Mouse (Mus musculus) common myeloid progenitor, adult 5-6 weeks (primary cell): ENCODE data around the gene Serpinb1c. TPM values are rescaled to one million over a fixed set of nuclear protein-coding genes. Genes with fewer than 3 reads are reported as not detected.
"Not testable (repeated sequence)": the region's sequence is repeated elsewhere in the genome, so short reads cannot be mapped to it uniquely, and the experiment has no call there.

Experiments
- ATAC-seq: replicated peaks from 2 replicates; pipeline ENCODE4 v1.8.0; 2016; ENCODE audit warnings: low read depth, mild to moderate bottlenecking, moderate TSS enrichment, inconsistent platforms; ENCODE audit not compliant: poor library complexity, severe bottlenecking
- total RNA-seq: library from RNA; stranded (forward); fragments of 200-1000, 187-1606 nt; gene quantifications from 2 replicates; pipeline ENCODE4 v1.2.3, GENCODE M21; 2017

The Serpinb1c gene
- total RNA-seq, 1 experiment from 2014 or later, result not detected

DNA sequence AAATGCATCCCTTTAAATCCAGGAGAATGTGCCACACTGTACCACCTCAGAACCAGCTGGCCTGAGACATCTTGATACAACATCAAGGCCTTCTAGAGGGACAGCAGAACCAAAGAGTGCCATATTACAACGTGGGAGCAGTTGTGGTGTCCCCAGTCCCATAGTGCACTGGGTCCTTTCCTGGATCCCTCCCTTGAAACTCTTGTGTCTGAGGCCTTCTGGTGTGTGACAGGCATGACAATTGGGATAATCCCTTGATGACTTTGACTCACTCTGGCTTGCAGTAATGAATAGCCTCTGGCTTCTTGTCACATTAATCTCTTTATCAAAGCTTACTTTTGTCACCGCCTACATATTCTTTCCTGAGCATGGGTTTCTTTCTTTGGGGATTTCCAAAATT is 31.0 kb downstream of the Serpinb1c start:
- no peak for ATAC-seq

DNA sequence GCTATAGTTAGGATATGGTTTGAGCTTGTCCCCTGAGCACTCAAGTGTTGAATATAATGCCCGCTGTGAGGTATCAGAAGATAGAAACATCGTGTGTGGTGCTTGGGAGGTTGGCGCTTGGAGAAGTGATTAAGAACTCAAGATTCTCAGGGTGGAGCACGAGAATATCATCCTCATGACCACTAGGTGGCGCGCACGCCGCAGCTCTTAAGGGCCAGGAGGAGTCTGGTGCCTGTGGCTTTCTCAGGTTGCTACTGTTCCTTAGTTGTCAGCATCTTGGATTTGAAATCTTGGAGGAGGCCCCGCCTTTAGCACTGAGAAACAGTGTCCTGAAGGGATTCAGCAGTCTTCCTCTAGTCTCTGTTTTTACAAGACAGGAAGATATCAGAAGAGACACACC is 31.5 kb downstream of the Serpinb1c start:
- peak; percentile 80 for ATAC-seq

DNA sequence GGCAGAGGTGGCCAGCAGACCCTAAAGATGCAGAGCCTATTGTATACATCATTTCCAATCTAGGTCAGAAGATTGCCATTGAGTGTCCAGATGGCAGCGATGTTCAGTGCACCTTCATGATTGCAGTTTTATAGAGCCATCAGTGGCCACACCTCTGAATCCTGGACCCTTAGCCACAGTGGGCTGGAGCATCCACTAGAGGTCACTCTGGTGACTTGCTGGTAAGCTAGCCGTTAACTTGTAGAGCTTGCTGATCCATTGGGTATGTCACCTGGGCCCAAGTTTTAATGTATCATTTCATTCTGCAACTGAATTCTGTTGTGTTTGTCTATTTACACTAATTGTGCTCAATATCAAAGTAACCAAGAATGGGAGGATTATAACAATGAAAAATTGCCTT is 32.4 kb downstream of the Serpinb1c start:
- peak; percentile 45; the same call in 1 of the 2 replicates for ATAC-seq

DNA sequence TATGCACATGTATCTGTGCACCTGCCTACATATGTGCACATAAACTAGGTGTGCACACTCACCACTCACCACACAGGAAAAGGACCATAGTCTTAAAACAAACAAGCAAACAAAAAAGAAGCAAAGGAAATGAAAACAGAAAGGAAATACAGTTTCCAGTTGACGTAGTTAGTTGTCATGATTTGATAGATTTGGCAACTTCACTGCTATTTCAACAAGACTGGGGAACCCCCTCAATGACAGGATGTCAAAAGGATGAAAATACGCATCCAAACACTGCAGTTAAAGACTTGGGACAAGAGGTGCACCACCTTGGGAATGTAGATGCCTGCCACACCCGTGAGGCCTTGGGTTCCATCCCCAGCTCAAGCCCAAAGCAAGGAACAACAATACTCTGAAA is 33.5 kb downstream of the Serpinb1c start:
- not testable (repeated sequence) for ATAC-seq

DNA sequence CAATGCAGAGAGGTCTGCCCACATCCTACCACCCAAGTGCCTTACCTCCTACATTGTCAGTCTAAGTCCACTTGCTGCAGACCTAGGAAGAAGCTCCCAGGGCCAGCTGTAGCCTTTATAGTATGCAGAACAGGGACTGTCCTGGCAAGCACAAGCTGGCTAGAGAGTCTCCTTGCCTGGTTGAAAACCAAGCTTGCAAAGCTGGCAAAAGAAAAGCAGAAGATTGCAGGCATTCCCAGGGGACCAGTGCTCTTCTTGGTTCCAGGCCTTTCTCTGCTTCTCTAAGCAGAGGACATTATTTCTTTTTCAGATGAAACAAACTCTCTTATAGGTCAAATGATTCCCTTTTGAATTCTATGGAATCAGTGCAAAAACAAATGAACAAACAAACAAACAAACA is 34.6 kb downstream of the Serpinb1c start:
- no peak for ATAC-seq

DNA sequence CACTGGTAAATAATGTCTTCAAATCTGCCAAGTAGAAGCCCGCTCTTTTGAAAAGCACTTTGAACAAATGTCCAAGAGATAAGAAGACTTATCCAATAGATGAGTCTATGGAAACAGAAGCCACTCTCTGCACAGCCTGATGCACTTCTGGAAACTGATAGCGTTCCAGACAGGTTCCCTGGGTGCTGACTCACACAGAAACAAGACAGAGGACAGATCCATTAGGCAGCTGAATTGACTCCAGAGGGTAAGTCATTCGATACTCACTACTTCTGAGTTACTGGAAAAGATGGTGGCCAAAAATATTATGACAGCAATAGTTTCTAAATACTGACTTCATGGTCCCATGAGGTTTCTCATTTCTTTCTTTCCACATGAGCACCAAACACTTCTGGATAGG is 37.2 kb downstream of the Serpinb1c start:
- ATAC-seq, result no peak

DNA sequence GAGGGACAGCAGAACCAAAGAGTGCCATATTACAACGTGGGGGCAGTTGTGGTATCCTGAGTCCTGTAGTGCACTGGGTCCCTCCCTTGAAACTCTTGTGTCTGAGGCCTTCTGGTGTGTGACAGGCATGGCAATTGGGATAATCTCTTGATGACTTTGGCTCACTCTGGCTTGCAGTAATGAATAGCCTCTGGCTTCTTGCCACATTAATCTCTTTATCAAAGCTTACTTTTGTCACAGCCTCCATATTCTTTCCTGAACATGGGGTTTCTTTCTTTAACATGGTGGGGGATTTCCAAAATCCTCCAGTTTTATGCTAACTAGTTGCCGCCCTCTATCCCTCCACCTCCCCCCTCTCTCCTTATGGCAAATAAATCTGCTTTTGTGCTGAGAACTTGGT is 44.9 kb downstream of the Serpinb1c start:
- ATAC-seq, result no peak

DNA sequence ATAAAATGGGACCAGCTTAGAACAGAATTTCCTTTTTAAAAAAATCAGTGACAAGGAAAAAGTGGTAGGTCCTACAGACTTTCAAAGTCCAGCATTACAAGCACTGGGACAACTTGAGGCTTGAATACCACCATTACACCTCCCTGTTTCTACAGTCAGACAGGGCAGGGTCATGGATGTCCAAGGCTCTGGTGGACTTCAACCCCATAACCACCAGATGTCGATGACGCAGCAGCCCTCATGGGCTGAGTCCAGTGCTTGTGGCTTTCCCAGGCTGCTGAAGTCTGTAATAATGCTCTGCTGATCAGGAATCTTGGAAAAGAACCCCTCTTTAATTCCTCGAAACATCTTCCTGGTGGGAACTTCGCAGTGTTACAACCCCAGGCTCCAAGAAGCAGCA is 45.5 kb downstream of the Serpinb1c start:
- no peak for ATAC-seq

DNA sequence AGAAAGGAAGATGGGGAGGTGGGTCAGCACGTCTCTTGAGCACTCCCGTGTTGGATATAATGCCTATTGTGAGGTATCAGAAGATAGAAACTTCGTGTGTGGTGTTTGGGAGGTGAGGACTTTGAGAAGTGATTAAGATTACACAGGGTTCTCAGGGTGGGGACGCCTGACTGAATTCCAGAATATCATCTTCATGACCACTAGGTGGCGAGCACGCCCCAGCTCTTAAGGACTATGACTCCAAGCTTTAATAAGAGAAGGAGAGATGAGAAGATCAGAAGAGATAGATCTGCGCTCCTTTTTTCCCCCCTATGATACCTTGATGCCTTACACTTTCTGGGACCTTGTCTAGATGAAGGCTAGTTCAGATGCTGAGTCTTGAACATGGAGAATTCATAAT is 46.0 kb downstream of the Serpinb1c start:
- peak; percentile 53 for ATAC-seq

DNA sequence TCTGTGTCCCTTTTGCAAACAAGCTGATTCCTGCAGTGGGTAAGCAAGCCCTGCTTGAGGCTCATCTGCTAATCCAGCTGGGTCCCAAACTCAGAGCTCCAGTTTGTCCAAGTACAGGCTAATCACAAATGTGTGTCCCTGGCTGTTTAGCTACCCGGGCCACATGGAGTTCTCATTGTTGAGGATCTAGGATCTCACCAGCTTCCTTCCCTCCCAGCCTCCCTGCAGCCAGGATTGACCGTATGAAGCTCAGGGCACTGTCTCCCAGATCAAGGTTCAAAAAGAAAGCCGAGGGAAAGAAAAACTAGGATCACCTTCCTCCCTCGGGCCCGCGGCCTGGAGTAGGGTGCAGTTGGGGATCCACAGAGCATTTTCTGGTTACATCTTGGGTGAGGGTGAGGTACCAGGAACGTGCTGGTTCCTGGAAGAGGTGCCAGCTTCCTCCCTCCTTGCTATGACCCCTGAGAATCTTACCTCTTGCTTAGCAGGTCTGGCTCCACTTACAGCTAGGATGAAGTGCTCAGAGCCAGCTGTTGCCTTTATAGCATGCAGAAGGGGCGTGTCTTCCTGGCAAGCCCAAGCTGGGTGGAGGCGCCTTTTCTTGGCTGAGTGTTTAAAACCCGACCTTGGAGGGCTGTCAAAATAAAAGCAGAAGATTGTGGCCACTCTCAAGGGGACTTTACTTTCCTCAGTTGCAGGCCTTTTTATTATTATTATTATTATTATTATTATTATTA is 47.2 kb downstream of the Serpinb1c start, which contains the start of gene Serpinb1a:
Gene Serpinb1a, minus strand, starts transcription at position 518 of the 737 bp plus-strand sequence.
- ATAC-seq, result peak; percentile 81

DNA sequence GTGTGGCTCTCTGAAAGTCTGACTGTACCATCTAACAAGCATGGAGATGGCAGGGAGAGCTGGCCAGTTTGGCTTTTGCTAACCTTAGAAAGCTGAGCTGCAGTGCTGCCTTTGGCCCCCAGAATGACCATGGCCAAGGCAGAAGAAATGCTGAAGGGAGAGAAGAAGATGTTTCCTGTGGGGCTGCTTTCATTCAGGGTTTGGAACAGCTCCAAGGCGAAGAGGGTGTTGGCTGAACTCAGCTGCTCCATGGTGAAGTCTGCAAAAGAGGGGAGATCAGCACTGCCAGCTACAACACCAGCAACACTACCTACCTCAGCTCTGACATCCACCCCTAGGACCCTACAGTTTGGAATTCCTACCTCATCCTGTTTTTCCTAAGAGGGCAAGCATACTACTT is 47.9 kb downstream of the Serpinb1c start:
- ATAC-seq, result 0 out of 2 replicates have a peak, but pooled peaks have one; percentile 20

DNA sequence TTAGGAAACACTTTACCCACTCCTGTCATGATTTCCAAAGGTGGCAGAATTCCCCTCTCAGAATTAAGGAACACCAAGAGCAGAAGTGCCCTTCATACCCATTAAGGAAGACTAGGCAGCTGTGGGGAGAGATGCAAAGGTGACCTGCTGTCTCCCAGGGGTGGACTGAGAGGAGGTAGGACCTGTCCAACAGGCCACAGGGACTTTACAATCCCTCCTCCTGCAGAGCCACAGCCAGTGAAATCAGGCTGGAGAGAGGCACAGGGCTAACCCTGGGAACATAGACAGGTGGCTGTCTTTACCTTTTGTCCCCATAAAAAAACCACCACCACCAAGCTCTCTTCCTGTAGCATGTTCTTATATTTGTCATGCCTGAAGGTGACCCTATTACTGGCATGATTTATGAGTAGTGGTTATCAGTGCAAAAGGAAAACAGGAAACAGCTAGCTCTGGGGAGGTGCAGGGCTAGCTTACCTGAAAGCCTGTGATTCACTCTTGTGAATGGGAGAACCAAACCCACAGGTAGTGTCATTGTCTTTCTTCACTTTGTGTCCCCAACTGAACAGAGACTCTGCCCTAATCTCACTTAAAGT is 48.4 kb downstream of the Serpinb1c start:
- no peak for ATAC-seq

DNA sequence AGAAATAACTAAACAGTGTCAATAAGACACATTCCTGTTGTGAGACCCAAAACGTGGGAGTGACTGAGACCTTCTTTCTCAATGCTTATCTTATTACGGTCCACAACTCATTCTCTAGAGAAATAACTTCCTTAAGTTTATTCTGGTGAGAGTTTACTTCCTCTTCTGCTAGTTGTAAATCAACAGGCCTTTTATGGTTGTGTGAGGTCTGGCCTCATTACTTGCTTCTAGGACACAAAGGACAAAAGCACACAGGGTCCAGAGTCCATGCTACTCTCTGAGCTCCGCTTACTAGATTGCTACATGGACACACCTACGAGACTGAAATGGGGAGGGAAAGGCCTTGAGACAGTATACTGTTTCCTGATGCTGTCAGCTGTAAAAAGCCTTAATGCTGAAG is 48.9 kb downstream of the Serpinb1c start:
- ATAC-seq, result peak; percentile 62

DNA sequence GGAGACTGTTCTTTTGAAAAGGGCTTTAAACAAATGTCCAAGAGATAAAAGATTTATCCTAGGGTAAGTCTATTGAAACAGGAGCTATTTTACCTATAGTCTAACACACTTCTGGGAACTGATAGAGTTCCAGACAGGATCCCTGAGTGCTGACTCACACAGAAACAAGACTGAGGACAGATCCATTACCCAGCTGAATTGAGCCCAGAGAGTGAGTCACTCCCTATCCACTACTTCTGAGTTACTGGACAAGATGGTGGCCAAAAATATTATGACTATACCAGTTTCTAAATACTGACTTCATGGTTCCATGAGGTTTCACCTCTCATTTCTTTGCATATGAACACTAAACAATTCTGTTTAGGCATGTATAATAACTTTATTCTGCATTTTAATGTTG is 51.8 kb downstream of the Serpinb1c start:
- no peak for ATAC-seq

DNA sequence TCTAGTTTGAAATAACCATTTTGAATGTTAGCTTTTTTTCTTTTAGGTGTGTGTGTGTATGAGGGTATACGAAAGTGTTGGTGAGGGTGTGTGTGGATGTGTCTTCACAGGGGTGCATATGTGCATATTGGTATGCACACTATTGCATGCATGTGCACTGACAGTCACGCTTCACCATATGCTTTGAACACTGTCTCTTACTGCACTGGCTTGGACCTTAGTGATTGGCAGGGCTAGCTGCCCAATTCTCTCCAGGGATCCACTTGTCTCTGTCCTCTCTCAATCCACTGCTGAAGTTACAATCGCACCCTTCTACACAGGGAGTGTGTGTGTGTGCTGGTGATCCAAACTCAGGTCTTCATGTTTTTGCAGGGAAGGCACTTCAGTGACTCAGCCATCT is 56.7 kb downstream of the Serpinb1c start:
- ATAC-seq, result no peak

DNA sequence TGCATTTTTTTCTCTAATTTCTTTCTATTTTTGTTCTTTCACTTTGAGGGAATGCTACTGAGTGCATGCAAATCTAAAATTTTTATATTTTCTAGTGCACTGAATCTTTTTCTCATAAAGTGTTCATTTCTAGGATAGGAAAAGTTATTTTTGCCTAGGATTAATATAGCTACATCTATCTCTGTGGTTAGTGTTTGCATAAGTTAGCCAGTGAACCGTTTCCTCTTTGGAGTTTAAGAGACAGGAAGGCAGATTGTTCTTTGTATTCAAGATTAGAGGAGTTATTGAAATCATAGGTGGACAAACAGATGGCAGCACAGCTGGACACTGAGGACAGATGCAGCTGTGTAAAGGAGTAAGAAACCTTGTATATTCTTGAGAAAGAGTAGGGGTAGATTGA is 58.7 kb downstream of the Serpinb1c start:
- ATAC-seq, result peak; percentile 59

DNA sequence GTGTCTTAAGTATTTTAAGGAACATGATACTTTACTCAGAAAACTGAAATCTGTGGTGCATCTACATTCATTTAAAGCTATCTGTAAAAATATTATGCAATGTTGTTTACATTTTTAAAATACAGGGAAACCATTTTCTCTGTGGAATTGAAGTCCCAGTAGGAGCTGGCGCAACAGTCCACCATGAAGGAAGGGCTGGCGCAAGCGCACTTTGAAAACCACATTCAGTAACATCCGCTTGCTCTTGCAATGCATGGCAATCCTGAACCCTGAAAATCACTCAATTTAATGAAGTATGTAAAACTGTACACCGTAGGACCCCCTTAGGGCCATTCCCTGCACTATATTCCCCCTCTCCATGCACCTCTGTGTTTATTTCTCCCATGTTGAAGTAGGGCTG is 63.5 kb downstream of the Serpinb1c start:
- ATAC-seq, result peak; percentile 26; the same call in 1 of the 2 replicates

DNA sequence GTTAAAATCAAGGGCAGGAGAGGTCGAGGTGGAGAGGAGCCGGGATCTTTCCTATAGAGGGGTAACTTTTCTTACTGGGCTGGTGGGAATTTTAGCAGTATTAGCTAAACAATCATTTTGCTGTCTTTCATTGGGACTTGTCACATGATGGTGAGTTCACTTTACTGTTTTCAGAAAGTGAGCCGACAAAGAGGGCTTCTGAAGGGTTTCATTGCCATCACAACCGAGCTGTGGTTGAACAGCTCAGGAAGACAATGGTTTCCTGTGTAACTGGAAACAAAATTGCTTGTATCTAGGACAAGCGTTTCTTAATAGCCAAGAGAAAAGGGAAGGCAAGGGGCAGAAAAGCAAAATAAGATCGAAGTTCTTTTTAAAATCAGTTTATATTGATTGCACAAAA is 64.8 kb downstream of the Serpinb1c start:
- ATAC-seq, result peak; percentile 57

DNA sequence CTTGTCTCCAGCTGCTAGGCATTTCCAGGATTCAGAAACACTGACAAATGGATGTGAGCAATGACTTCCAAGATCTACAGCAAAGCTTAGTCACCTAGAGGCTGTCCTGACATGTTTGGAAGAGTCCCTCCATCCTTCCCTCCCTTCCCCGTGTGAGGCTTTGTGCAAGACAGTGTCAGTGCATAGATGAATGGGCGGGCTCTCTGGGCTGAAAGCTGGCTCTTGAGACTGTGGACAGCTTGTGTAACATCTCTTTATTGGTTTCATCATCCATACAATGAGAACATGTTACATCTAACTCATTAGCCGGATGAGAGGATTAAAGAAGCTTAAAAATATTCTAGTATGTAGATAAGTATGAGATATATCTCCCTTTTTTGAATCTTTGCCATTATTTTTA is 65.2 kb downstream of the Serpinb1c start:
- ATAC-seq, result peak; percentile 46

DNA sequence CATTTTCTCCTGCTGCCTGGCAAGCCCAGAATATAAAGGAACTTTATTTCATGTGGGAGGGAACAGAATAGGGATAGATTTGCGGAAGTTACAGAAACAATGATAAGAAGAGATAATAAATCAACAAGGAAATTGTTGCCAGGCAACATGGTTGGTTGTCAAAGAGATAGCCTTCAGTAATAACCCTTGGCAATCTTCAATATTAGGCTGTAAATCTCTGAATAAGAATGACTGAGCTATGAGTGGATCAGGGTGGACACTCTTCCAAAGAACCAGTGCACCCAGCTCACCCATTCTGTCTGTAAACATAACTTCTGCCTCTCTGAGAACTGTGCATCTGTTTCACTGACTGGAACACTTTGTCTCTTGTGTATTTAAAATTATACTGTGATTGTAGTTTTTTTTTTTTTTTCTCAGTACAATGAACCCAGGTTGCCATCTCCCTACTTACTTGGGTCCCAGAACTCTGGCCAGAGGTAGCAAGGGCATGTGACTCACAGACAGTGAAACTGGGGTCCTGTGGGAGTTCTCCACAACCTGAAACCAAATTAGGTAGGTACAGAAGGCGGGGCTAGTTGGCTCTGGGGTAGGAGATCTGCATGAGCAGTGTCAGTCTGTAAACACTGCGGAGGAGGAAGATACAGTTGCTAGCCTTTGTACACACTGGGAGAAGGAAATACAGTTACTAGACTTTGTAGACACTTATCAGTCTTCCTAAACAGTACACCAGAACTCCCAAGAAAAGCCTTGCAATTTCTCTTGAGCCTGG is 66.3 kb downstream of the Serpinb1c start:
- ATAC-seq, result 0 out of 2 replicates have a peak, but pooled peaks have one; percentile 10
